Mouse (Mus musculus): Measurements from ENCODE around the gene Trim50. TPM values are rescaled to one million over a fixed set of nuclear protein-coding genes. Genes with fewer than 3 reads are reported as not detected.

Trim50 gene
- total RNA-seq, 2 experiments from 2014 or later = not detected

Other genes starting within 250 kb of the Trim50 start
- gene Tbl2, start 203.6 kb upstream of the Trim50 start, total RNA-seq (2014; fragmentation: Nextera tagmentation) = 14.7 and 19.2 TPM in 2 replicates
- 19.1 and 23.0 TPM in 2 replicates for gene Tbl2, start 203.6 kb upstream of the Trim50 start, total RNA-seq (2017)
- gene Bcl7b, start 185.0 kb upstream of the Trim50 start, total RNA-seq (2014; fragmentation: Nextera tagmentation) = 15.8 and 38.5 TPM in 2 replicates
- 20.7 and 36.9 TPM in 2 replicates for gene Bcl7b, start 185.0 kb upstream of the Trim50 start, total RNA-seq (2017)
- 121 and 122 TPM in 2 replicates for gene Baz1b, start 166.0 kb upstream of the Trim50 start, total RNA-seq (2014; fragmentation: Nextera tagmentation)
- 140 and 147 TPM in 2 replicates for gene Baz1b, start 166.0 kb upstream of the Trim50 start, total RNA-seq (2017)
- not detected in 2 replicates for gene Fzd9, start 102.1 kb upstream of the Trim50 start, total RNA-seq (2014; fragmentation: Nextera tagmentation)
- 0.31 TPM in 1 of 2 replicates, not detected in the other for gene Fzd9, start 102.1 kb upstream of the Trim50 start, total RNA-seq (2017)
- gene Fkbp6, start 3.3 kb upstream of the Trim50 start, total RNA-seq (2014; fragmentation: Nextera tagmentation) = 0.62 TPM in 1 of 2 replicates, not detected in the other
- 0.34 TPM in 1 of 2 replicates, not detected in the other for gene Fkbp6, start 3.3 kb upstream of the Trim50 start, total RNA-seq (2017)
- 23.9 and 30.8 TPM in 2 replicates for gene Nsun5, start 16.7 kb downstream of the Trim50 start, total RNA-seq (2014; fragmentation: Nextera tagmentation)
- gene Nsun5, start 16.7 kb downstream of the Trim50 start, total RNA-seq (2017) = 22.7 and 23.3 TPM in 2 replicates
- 56.9 and 69.3 TPM in 2 replicates for gene Pom121, start 41.3 kb downstream of the Trim50 start, total RNA-seq (2014; fragmentation: Nextera tagmentation)
- 7.2 and 8.8 TPM in 2 replicates for gene Pom121, start 41.3 kb downstream of the Trim50 start, total RNA-seq (2017)
- 21.2 and 21.4 TPM in 2 replicates for gene Hip1, start 191.8 kb downstream of the Trim50 start, total RNA-seq (2014; fragmentation: Nextera tagmentation)
- gene Hip1, start 191.8 kb downstream of the Trim50 start, total RNA-seq (2017) = 8.7 and 11.4 TPM in 2 replicates
- not detected in 2 replicates for gene Ccl26, start 210.3 kb downstream of the Trim50 start, total RNA-seq (2014; fragmentation: Nextera tagmentation)
- not detected in 2 replicates for gene Ccl26, start 210.3 kb downstream of the Trim50 start, total RNA-seq (2017)
- gene Ccl24, start 219.8 kb downstream of the Trim50 start, total RNA-seq (2014; fragmentation: Nextera tagmentation) = 2.3 and 3.9 TPM in 2 replicates
- gene Ccl24, start 219.8 kb downstream of the Trim50 start, total RNA-seq (2017) = 1.4 TPM in 1 of 2 replicates, not detected in the other